Mouse (Mus musculus) forebrain, embryonic 16.5 days (tissue): ENCODE data around the gene Nceh1. TPM values are rescaled to one million over a fixed set of nuclear protein-coding genes. Genes with fewer than 3 reads are reported as not detected.
"Not testable (repeated sequence)": the region's sequence is repeated elsewhere in the genome, so short reads cannot be mapped to it uniquely, and the experiment has no call there.

ENCODE experiments used
- ATAC-seq: fragments of 200-750 bp; cut with Nextera tagmentation; 2 replicates; pipeline ENCODE4 v1.8.0; 2017; ENCODE audit warnings: mild to moderate bottlenecking, moderate library complexity
- H3K27ac ChIP-seq: fragments of 300-500 bp; sonication (generic); 2 replicates; pipeline ENCODE4 v1.5.1; 2014; ENCODE audit warnings: low read length, control low read depth
- H3K27me3 ChIP-seq: fragments of 300-500 bp; sonication (generic); replicated peaks from 2 replicates; pipeline ENCODE4 v1.6.1; 2014; ENCODE audit warnings: low read length; ENCODE audit not compliant: control insufficient read depth, insufficient read depth
- H3K36me3 ChIP-seq: fragments of 300-500 bp; sonication (generic); 2 replicates; pipeline ENCODE4 v1.6.1; 2014; ENCODE audit not compliant: control insufficient read depth, insufficient read depth
- H3K4me1 ChIP-seq: fragments of 300-500 bp; sonication (generic); replicated peaks from 2 replicates; pipeline ENCODE4 v1.6.1; 2014; ENCODE audit warnings: low read length; ENCODE audit not compliant: control insufficient read depth, insufficient read depth
- H3K4me2 ChIP-seq: fragments of 300-500 bp; sonication (generic); 2 replicates; pipeline ENCODE4 v1.6.1; 2014; ENCODE audit warnings: mild to moderate bottlenecking, low read length, control low read depth
- H3K4me3 ChIP-seq: fragments of 300-500 bp; sonication (generic); replicated peaks from 2 replicates; pipeline ENCODE4 v1.5.1; 2014; ENCODE audit warnings: mild to moderate bottlenecking, low read length, control low read depth
- H3K9ac ChIP-seq: fragments of 300-500 bp; sonication (generic); replicated peaks from 2 replicates; pipeline ENCODE4 v1.6.1; 2014; ENCODE audit warnings: low read depth, low read length, control low read depth
- H3K9me3 ChIP-seq: fragments of 300-500 bp; sonication (generic); 2 replicates; pipeline ENCODE4 v1.6.1; 2016; ENCODE audit warnings: low read length; ENCODE audit not compliant: control insufficient read depth
- WGBS: fragments of 180-500 bp; shearing (Covaris S2); extraction: QIAGEN DNeasy Blood & Tissue Kit; methylation state at CpG from one replicate; pipeline ENCODE4 v1.1.7; 2014; 5-methylcytosine and 5-hydroxymethylcytosine counted together
- polyA plus RNA-seq: library from polyadenylated mRNA; unstranded; fragments of >200 nt; fragmentation: Nextera tagmentation; extraction: Ambion mirVana; gene quantifications from 2 replicates; pipeline ENCODE4 v1.2.1, GENCODE M21; 2015

Nceh1 gene
- polyA plus RNA-seq, 1 experiment from 2014 or later = 8.5 TPM

- Histone ChIP-seq H3K36me3 (no peaks in the 10 kb centered on the region), H3K4me2 (no peak overlapping the region), H3K27ac (no peak overlapping the region), H3K27me3 (no peaks in the 10 kb centered on the region), H3K9me3 (no peaks in the 10 kb centered on the region), H3K4me3 (no peak overlapping the region), H3K9ac (no peak overlapping the region), H3K4me1 (peaks cover 7% of the 10 kb centered on the region)
- 87% methylated on average over 5 of the region's 5 CpGs for WGBS
- no peak for ATAC-seq
These were observed 101.5 kb downstream of the Nceh1 start for GRCm38 (mm10) chr3:27284227-27284626.

DNA sequence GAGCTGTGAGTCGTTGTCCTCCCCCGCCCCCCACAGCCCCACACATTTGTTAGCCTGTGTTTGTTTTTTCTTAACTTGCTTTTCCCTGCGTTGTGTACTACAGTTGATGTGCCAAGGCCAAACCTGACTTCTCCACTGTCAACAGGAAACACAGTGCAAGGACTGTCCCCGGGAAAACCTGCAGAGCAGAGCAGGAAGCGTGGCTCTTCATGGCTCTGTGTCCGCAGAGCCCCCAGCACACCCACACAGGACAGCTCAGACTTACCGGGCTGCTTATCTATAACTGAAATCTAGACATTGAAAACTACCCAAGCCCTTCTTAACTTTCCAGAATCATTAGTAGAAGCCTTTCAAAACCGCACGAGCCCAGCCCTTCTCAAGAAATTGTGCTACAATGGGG, 102.3 kb downstream of the Nceh1 start:
- WGBS = 86% methylated on average over 9 of the region's 9 CpGs
- ATAC-seq = no peak

GRCm38 (mm10) chr3:27288301-27288700, 105.5 kb downstream of the Nceh1 start:
- Histone ChIP-seq H3K9ac (no peak overlapping the region), H3K27me3 (no peaks in the 10 kb centered on the region), H3K4me2 (no peak overlapping the region), H3K36me3 (no peaks in the 10 kb centered on the region), H3K27ac (no peak overlapping the region), H3K9me3 (no peaks in the 10 kb centered on the region), H3K4me3 (no peak overlapping the region), H3K4me1 (peaks cover 3% of the 10 kb centered on the region)
- ATAC-seq = no peak
- 84% methylated on average over 2 of the region's 2 CpGs for WGBS

More for the DNA sequence above, 102.3 kb downstream of the Nceh1 start:
- no peaks in the 10 kb centered on the region for H3K9me3 ChIP-seq
- H3K36me3 ChIP-seq = no peaks in the 10 kb centered on the region
- no peak overlapping the region for H3K27ac ChIP-seq
- H3K4me1 ChIP-seq = peaks cover 7% of the 10 kb centered on the region
- H3K9ac ChIP-seq = no peak overlapping the region
- no peaks in the 10 kb centered on the region for H3K27me3 ChIP-seq
- no peak overlapping the region for H3K4me3 ChIP-seq
- H3K4me2 ChIP-seq = no peak overlapping the region

GRCm38 (mm10) chr3:27288909-27289308, 106.1 kb downstream of the Nceh1 start:
- H3K4me1 ChIP-seq = no peaks in the 10 kb centered on the region
- H3K4me3 ChIP-seq = no peak overlapping the region
- H3K27ac ChIP-seq = no peak overlapping the region
- H3K9ac ChIP-seq = no peak overlapping the region
- 63% methylated on average over 8 of the region's 8 CpGs for WGBS
- H3K4me2 ChIP-seq = no peak overlapping the region
- H3K36me3 ChIP-seq = no peaks in the 10 kb centered on the region
- ATAC-seq = no peak
- no peaks in the 10 kb centered on the region for H3K9me3 ChIP-seq
- H3K27me3 ChIP-seq = no peaks in the 10 kb centered on the region

DNA sequence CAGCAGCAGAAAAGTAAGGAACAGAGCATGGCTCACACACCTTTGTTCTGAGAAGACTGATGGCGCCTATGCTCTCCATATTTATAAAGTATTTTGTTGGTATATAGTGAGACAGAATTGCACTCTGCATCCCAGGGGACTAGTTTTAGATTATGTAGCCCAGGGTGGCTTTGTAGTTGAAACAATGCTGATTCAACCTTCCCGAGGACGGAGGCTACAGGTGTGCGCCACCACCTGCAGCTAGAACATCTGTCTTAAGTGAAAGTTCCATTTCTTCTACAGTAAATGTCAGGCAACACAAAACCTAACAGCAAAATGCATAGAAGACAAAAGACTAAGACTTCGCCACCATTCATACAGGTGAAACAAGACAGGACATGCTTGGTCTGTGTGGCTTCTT, 107.5 kb downstream of the Nceh1 start:
- H3K36me3 ChIP-seq = no peaks in the 10 kb centered on the region
- no peaks in the 10 kb centered on the region for H3K9me3 ChIP-seq
- no peak overlapping the region for H3K9ac ChIP-seq
- no peaks in the 10 kb centered on the region for H3K4me1 ChIP-seq
- H3K27ac ChIP-seq = no peak overlapping the region
- H3K4me2 ChIP-seq = no peak overlapping the region
- 87% methylated on average over 5 of the region's 5 CpGs for WGBS
- H3K27me3 ChIP-seq = no peaks in the 10 kb centered on the region
- no peak overlapping the region for H3K4me3 ChIP-seq
- ATAC-seq = no peak

DNA sequence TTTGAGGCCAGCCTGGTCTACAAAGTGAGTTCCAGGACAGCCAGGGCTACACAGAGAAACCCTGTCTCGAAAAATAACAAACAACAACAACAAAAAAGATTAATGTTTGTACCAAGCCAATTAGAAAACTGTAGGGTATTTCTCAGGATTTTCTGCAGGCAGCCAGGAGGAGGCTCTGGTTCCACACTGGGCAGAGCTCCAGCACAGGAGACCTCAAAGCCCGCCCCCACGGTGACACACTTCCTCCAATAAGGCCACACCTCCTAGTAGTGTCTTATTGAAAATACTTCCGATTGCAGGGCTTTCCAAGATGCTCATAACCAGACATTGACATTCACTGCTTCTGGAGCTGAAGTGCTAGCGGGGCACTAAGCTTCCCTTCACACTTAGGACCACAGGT, 108.2 kb downstream of the Nceh1 start:
- H3K4me2 ChIP-seq, H3K4me3 ChIP-seq, H3K9ac ChIP-seq, H3K27me3 ChIP-seq, ATAC-seq, H3K36me3 ChIP-seq, H3K9me3 ChIP-seq, H3K27ac ChIP-seq, H3K4me1 ChIP-seq: not testable (repeated sequence)
- 91% methylated on average over 5 of the region's 5 CpGs for WGBS

- not testable (repeated sequence) for H3K9me3 ChIP-seq, H3K4me1 ChIP-seq, H3K4me3 ChIP-seq, H3K27ac ChIP-seq, H3K4me2 ChIP-seq, H3K36me3 ChIP-seq, H3K9ac ChIP-seq, ATAC-seq, H3K27me3 ChIP-seq
- WGBS = 77% methylated on average over 4 of the region's 4 CpGs
These were observed 108.6 kb downstream of the Nceh1 start for GRCm38 (mm10) chr3:27291411-27291810.

- no peak for ATAC-seq
- Histone ChIP-seq H3K27ac (no peak overlapping the region), H3K27me3 (no peaks in the 10 kb centered on the region), H3K4me2 (no peak overlapping the region), H3K4me1 (no peaks in the 10 kb centered on the region), H3K36me3 (no peaks in the 10 kb centered on the region), H3K9ac (no peak overlapping the region), H3K4me3 (no peak overlapping the region), H3K9me3 (no peaks in the 10 kb centered on the region)
- WGBS = 66% methylated on average over 7 of the region's 7 CpGs
These were observed 111.0 kb downstream of the Nceh1 start for GRCm38 (mm10) chr3:27293645-27294385.

- Histone ChIP-seq H3K27ac (no peak overlapping the region), H3K4me2 (no peak overlapping the region), H3K9me3 (no peaks in the 10 kb centered on the region), H3K27me3 (no peaks in the 10 kb centered on the region), H3K4me3 (no peak overlapping the region), H3K9ac (no peak overlapping the region), H3K36me3 (no peaks in the 10 kb centered on the region), H3K4me1 (no peaks in the 10 kb centered on the region)
- 63% methylated on average over 4 of the region's 4 CpGs for WGBS
- ATAC-seq = no peak
These were observed 117.7 kb downstream of the Nceh1 start for GRCm38 (mm10) chr3:27300451-27300850.
